Mouse (Mus musculus): ENCODE measurements at regions not wholly inside any gene's neighbourhood (a gene's known extent, or its start where the extent isn't known, plus 50 kb on each side); places are given as distances from the start of the nearest gene placed in this dataset.

GRCm38 (mm10) chr14:83747996-83748395, 695.4 kb upstream of the Pcdh17 start:
- DNase-seq (ENCODE audit: low read depth, low spot score) = peak; percentile 0

- DNase-seq (ENCODE audit: low read depth, low spot score) = no peak
Observed at GRCm38 (mm10) chr14:83751876-83752275, 691.5 kb upstream of the Pcdh17 start.

GRCm38 (mm10) chr14:83752477-83752876, 690.9 kb upstream of the Pcdh17 start:
- DNase-seq (ENCODE audit: low read depth, low spot score) = no peak

All from retina, adult 2 months (tissue).